Mouse (Mus musculus) kidney, postnatal 4 days (tissue): ENCODE data around the gene Ptgis.

ENCODE experiments used
- DNase-seq, 2 experiments: peaks; one replicate each; pipeline ENCODE4 v3.0.0; 2021; ENCODE audit warnings: mixed read lengths in 2 of 2

Ptgis gene

DNA sequence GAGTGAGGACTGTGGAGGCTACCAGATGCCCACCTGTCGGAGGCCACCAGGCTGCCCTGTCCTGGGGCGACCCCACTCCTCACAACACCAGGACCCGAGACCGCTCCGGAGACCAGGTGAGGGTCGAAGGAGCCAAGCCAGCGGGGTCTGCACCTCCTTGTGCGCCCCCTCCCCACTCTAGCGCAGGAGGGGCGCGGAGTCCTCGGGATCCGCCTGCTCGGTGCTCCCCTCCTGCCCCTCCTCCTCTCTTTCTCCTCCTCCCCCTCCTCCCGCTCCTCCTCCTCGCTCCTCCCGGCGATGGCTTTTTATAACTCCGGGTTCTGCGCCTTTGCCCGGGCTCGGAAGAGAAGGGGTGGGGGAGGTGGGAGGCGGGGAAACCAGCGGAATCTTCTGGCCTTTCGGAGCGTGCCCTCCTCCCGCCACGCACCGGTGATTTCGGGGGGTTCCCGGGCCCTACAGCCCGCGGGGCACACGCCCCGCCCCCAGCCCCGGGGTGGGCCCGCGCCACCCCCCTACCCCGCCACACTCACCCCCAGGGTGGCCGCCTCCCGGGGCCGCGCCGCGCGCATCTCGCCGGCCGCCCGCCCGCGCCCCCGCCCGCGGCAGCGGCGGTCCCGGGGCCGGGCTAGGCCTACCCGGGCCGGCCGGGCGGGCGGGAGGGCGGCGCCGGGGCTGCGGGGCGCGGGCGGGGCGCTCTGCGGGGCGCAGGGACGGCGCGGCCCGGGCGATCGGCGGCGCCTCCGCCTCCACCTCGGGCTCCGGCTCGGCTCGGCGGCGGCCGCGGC is 50.9 kb downstream of the Ptgis start:
- DNase-seq = peak; percentile 52 to 69

DNA sequence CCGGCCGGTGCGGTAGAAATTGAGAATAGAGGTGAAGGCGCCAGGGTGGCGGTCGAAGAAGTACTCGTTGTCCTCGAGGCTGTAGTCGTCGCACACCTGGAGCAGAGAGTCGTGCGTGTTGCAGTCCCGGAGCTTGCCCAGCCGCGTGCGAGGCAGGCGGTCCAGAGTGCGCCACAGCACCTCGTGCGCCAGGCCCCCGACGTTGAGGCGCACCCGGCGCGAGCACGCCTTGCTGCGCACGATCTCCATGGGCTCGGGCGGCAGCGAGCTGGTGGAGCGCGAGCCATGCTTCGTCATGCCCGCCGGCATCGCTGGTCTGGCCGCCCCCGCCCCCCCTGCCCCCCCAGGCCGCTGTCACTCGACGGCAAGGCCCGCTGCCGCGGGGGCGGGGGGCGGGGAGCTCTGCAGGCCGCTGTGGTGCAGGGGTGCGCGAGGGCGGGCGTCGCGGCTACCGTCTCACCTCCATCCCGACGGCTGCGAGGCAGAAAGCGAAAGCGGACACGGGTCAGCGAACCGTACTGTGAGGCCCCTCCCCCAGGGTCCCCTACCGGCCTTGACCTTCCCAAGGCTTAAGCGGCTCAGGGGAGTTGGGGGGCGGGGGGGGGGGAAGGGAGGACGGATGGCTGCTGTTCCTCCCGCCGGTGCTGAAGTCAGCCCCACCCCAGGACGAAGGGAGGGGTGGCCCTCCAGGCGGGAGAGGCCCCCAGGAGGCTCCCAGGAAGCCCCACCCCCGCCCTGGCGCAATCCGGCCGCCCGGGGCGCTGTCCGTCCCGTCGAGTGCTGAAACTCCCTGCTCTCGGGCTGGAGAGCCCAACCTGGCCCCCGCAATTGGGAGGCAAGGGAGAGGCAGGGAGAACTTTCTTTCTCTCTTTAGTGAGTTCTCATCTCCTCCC is 51.8 kb downstream of the Ptgis start:
- peak; percentile 95 to 96 for DNase-seq

DNA sequence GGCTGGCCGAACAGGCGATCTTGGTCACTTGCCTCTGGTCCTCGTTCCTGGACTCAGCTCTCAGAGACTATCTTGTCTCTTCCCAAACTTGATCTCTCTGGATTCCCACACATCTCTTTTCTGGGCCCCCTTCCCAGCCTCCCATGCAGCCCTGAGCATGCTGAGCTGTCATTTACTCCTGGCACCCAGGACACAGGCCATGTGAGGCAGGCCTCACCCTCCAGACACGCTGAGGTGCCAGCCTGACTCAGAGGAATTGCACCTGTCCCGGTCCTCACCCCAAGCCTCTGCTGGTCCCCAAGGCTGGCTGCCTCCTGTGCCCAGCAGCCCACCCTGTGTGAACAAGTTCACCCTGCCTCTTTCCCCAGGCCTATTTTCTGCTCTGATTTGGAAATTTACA is 53.3 kb downstream of the Ptgis start:
- no peak for DNase-seq

DNA sequence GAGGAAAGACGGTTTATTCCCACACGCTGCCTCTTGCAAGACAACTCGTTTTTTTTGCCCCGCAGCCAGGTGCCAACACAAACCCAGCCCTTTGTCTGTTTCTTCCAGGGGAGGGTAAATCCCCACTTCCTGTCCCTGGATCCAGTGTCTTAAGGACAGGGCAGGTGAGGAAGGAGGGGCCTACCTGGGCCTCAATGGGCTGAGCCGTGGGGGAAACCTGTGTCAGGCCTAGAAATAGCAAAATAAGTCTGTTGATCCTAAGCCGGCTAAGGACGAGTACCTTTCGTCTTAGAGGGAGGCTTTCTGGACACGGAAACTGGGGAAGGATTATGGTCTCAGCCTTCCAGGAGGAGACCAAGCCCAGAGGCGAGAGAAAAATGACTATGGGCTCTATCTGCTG is 53.9 kb downstream of the Ptgis start:
- DNase-seq = no peak

DNA sequence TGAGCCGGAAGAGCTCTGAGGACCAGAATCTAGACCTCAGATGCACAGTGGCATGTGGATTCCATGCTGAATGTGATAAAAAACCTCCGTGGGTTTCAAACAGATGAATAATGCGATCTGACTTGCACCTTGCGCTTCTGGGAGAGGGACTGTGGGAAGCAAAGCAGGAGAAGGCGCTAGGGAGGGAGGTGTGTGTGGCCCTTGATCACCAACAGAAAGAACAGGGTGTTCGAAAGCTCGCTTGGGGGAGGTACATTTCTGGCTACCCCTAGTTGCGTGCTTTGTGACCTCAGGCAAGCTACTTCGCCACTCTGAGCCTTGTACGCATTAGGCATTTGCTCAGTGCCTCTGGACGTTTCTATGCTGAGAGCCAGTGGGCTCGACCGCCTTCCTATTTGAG is 54.4 kb downstream of the Ptgis start:
- DNase-seq = no peak

DNA sequence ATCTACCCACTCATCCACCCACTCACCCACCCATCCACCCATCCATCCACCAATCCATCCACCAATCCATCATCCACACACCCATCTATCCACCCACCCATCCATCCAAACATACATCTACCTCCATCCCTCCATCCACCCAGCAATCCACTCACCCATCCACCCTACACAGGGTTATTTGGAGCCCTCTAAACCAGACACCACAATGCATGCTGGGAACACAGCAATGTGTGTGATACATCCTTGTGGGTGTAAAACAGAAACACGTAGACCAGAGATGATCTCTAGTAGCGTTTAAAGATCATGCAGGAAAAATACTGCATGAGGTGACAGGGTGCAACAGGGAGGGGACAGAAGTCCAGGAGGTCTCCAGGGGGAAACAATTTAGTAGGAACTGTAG is 55.0 kb downstream of the Ptgis start:
- no peak for DNase-seq

DNA sequence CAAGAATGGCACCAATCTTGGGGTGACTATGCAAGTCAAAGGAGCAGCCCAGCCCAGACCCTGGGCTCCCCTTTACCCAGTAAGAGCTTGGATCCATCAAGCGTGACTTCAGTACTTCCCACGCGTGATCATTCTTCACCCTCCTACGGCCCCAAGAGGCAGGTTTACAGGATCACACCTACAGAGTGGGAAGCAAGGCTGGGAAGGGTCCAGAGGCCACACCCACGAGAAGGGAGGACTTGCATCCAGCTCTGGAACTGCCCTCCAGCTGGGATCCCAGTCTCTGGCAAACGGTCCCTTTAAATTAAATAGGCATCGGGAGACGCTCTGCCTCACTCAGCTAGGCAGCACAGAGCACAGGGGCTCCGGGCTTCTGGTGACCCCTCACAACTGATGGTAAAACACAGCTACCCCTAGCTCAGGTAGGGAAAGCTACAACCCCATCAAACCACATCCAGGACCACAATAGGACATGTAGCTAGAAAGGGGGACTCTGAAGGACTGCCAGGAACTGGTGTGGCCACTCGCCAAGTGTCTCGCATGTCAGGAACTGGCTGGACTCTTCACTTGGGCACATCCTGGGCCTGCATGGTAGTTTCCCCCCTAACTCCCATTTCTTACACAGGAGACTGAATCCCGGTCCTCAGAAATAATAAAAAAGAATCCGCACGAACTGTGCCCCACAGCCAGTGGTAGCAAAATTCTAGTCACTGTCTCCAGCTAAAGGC is 58.6 kb downstream of the Ptgis start:
- no peak for DNase-seq

DNA sequence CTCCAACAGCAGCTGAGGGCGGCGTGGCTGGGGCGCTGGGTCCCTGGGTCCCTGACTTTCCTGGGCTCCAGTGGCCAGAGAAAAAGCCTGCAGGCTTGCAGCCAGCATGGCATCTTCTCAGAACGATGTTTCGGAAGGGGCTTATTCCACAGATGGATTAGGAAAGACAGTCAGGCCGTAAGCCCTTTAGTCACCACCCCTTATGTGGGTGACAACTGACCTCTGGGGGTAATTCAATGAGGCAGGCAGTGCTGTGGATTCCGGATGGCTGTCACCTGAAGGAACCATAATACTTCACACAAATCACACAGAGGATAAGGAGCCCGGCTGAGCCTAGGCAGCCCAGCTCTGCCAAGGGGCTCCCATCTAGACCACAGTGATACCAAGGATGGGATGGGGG is 59.3 kb downstream of the Ptgis start:
- DNase-seq = no peak

DNA sequence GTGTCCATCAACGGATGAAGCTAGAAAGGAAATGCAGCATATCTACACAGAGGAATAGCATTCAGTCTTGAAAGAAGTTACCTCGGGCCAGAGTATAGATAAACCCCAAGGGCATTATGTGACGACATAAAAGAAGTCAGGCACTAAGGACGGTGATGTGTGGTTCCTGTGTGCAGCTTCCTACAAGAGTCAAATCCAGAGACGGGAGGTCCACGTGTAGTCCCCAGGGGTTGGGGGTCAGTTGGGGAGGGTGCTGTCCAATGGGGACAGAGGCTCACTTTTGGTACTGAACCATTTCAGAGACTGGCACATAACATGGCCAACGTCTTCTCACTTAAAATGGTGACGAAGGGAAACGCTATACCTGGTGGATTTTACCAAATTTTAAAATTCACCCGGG is 61.1 kb downstream of the Ptgis start:
- DNase-seq = no peak

DNA sequence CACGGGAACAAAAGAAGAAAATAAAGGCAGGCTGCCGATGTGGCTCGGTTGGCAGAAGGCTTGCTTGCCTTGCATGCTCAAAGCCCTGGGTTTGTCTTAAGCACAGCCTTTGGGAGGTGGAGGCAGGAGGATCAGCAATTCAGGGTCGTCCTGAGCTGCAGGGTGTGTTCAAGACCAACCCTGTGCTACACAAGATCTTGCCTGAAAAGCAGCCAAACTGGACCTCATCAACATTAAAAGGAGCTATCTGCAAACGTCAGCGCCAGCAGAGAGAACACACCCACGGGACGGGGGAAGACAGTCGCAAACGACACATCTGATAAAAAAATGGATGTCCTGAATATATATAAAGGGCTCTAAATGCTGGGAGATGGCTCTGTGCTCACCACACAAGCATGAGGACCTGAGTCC is 63.2 kb downstream of the Ptgis start:
- no peak for DNase-seq

DNA sequence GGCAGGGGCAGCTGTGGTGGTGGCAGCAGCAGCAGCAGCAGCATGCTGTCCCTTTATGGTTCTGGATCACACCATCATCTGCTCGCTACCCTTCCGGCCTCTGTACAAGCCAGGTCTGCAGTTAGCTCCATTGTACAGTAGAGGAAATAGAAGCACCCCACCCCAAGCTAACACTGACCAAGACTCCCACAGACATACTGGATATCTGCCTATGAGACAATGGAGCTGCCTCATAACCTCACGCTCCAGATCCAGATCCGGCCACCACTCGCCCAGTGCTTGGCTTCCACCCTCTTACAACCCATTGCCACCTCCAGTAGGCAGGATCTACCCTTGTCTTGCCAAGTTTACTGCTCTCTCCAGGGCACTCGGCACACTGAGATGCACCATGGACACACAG is 65.1 kb downstream of the Ptgis start:
- no peak for DNase-seq

DNA sequence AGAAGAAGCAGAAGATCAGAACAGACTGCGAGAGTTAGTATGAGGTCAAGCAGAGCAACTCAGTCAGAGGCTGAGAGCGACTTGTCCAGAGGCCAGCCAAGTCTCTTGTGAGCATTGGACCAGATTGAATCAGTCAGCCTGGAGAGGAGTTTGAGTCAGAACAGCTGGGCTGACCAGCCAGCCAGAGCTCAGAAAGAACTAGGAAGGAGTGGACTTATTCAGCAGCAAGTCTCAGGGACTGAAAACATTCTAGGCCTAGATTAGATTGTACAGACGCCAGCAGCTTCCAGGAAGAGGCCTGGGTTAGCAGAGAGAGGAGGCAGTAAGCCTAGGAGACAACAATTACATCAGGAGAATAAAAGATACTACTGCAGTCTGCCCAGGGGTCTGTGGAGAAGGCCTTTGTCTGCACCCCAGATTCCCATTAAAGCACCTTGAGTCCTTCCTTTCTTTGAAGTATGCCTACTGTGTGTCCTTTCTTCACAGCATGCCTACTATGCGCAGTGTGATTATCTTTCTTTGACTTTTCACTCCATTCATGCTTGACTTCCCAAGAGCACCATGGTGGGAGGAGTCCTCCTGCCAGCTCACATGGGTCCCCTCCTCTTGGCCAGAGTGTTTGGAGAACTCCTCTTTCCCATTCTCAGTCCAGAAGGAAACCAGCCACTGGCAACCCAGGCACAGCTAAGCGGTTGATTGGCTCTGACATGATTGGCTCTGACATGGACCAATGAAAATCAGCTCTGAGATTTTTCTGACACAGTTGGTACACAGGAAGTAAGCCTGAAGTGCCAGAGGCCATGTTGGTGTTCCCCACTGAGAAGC is 67.1 kb downstream of the Ptgis start:
- DNase-seq = peak; percentile 69 to 77

DNA sequence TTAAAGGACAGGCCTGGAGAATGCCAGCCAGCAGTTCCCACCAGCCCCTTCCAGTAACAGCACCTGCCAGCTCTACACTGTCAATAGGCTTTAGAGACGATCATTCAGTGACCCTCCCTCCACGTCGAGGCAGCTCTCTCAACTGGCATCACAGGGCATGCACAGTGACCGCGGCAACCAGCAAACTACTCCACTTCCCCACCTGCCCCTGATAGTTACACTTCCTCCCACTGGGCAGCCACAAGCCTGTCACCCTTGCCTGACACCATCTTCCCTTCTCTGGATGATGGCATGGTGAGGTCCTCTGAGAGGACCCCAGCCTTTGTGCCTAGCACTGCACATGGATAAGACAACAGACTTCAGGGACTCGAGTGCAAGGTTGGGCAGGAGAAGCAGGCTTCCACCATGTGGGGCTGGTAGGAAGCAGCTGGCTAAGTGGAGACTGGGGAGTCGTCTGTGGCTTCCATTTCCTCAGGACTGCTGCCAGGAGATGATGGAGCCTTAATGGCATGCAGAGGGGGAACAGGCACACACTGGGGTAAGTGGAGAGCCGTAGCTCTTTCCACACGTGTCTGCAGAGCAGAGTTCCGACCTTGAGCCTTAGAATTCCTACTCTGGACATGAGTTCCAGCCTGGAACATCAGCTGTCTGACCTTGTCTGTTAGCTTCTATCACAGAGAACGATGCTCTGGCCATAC is 72.7 kb downstream of the Ptgis start:
- peak; percentile 47 to 65 for DNase-seq

DNA sequence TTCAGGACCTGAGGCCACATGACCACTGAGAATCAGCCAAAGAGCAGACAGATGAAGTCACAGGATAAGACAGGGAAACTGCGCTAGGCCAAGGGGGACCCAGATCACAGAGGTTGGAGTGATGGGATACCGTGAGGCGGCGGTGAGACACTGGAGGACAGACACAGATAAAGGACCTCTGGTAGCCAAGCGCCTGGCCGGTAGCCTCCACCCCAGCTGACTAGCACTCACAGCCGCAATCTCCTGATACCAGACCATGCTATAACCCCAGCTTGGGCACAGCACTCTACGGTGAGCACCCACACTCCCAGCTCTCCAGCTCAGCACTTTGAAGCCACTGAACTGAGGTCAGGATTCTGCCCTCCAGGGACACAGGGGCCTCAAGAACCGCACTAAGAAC is 76.8 kb downstream of the Ptgis start:
- no peak for DNase-seq

DNA sequence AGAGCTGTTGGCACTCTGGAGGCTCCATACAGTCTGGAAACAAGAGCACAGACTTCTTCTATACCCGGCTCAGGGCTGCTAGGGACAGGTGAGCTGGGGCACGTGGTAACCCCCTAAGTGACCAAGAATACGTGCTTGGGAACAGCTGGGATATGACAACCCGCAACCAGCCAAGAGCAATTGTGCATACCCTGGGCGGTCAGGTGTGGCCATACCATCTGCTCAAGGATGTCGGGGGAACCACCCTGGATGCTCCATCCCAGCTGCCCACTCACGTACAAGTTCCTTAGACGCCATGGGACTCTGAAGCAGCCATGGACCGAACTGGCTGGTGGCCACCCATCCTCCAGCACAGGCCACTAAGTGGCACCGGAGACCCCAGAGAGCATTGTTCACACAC is 77.3 kb downstream of the Ptgis start:
- DNase-seq = no peak

DNA sequence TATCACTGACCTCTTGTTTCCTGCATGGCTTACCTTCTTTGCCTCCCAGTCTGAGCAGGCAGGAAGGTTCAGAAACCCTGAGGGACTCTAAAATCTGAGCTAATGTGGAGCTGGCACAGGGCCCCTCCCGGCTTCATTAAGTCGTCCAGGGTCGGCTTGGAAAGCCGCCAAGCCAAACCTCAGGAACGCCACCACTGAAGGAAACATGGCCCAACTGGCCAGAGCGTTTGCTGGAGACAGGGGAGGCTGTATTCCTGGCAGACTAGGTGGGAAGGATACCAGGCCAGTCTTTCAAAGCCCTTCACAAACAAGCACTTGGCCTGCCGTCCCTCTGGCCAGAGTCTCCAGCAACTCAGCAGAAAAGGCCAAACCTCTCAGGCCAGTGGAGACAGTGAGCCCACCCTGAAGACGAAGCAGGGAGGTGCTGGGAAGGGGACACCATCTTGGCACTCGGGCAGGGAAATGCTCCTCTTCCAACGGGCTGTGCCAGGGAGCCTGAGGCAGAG is 77.8 kb downstream of the Ptgis start:
- DNase-seq = peak; percentile 64 to 77

DNA sequence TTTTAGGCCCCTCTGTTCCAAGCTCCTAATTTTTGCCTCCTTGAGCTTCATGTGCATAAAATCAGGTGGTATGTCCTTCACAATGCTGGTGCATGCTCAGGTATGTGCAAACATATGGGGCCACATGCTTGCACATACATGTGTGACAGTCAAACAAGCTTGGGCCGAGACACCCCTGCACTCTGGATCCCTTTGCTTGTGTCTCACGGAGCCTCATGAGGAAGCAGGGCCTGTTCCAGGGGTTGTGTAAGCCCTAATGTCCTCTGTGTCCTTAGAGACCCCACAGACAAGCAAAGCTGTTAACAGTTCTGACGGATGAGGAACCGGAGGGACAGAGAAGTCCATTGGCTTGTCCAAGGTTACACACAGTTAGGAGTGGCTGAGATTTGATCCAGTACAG is 80.7 kb downstream of the Ptgis start:
- DNase-seq = no peak

DNA sequence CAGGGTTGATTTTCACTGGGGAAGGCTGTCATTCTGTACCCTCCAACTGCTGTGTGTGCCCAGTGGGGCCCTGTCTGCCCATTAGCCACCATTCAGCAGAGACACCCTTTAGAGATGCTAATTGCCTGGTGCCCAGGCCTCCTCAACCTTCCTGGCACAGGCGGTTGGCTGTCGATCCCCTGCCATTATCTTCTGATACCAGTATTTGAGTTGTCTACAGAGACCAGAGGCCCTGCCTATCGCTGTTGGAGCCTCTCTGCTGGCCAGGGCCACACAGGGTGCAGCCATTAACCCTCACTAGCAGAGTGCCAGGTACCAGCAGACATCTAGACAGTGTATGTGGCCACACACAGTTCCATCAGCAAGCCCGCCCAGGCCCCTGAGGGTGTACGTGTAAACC is 81.6 kb downstream of the Ptgis start:
- no peak for DNase-seq

DNA sequence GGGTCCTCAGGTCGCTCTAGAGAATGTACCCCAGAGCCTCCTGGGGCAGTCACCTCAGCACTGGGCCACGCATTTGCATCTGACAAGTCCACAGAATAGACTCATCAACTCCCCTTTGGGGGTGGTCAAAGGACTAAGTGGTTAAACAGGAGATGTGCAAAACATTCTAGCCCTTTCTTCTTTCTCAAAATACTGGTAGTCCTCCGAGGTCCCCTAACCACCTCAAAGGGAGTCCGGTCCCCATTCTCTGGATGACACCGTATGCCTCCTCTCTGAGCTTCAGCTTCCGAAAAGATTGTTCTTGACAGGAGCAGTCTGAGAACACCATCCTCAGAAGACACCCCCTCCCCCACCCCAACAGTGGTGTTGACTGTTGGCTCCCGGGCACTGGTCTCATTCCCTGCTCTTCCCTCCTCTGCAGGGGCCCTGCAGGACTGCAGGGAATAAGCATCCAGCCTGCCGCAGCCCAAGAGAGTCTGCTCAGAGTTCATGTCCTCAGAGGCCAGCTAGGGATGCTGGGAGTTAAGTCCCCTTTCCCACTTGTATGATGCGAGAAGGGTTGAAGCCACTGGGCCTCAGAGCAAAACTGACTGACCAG is 84.2 kb downstream of the Ptgis start:
- no peak for DNase-seq

DNA sequence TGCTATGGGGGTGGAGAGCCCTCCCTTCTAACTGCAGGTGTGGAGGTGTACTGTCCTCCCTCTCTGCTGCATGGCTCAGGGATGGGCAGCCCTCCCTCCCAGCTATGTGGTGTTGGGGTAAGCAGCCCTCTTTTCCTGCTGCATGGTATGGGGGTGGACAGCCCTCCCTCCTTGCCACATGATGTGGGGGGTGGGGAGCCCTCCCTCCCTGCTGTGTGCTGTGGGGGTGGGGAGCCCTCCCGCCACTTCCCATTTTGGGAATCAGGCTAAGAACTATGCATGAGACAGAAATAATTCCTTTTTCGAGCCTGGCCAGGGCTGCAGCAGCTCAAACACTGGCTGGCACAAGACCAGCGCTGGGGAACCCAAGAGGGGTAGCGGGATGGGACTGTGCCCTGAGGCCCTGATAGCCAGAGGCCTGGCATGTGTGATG is 84.8 kb downstream of the Ptgis start:
- peak in 1 of 2 experiments; percentile 44 for DNase-seq

DNA sequence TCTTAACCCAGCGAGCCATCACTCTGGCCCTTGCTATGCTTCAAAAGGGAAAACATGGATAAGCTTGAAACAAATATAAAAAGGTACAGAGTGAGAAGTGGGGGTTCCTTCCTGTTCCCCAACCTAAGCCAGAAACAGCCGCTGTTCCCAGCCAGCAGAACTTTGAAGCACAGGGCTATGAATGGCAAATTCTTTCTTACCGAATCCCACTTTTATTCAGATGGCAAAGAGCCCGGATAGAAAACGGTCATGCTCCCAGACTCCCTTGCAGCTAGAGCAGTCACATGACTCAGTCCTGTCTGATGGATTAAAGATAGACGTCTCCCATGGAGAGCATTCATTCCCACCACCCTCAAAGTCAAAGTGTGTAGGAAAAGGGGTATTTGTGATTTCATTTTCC is 89.5 kb downstream of the Ptgis start:
- DNase-seq = no peak
